Mouse (Mus musculus) liver, postnatal 0 days (tissue): ENCODE data around the gene Casp8. TPM values are rescaled to one million over a fixed set of nuclear protein-coding genes. Genes with fewer than 3 reads are reported as not detected.

Experiments
- ATAC-seq: fragments of 200-750 bp; cut with Nextera tagmentation; 2 replicates; pipeline ENCODE4 v1.8.0; 2017; ENCODE audit warnings: mild to moderate bottlenecking, moderate library complexity
- DNase-seq: peaks from one replicate; pipeline ENCODE4 v3.0.0-alpha.2; 2016
- H3K27ac ChIP-seq: fragments of 300-500 bp; sonication (generic); 2 replicates; pipeline ENCODE4 v1.5.1; 2014; ENCODE audit warnings: antibody characterized with exemption, moderate library complexity, mild to moderate bottlenecking, low read depth
- H3K27me3 ChIP-seq: fragments of 300-500 bp; sonication (generic); 2 replicates; pipeline ENCODE4 v1.6.1; 2014; ENCODE audit warnings: low read length, control low read depth, mixed read lengths; ENCODE audit not compliant: insufficient read depth
- H3K36me3 ChIP-seq: fragments of 300-500 bp; sonication (generic); replicated peaks from 2 replicates; pipeline ENCODE4 v1.6.1; 2014; ENCODE audit warnings: mild to moderate bottlenecking, control low read depth, low read length, moderate library complexity, mixed read lengths; ENCODE audit not compliant: insufficient read depth
- H3K4me1 ChIP-seq: fragments of 300-500 bp; sonication (generic); 2 replicates; pipeline ENCODE4 v1.6.1; 2014; ENCODE audit warnings: antibody characterized with exemption, mild to moderate bottlenecking, control low read depth; ENCODE audit not compliant: insufficient read depth
- H3K4me2 ChIP-seq: fragments of 300-500 bp; sonication (generic); 2 replicates; pipeline ENCODE4 v1.6.1; 2014; ENCODE audit warnings: low read depth, mild to moderate bottlenecking, low read length, moderate library complexity, mixed read lengths
- H3K4me3 ChIP-seq: fragments of 300-500 bp; sonication (generic); 2 replicates; pipeline ENCODE4 v1.5.1; 2014; ENCODE audit warnings: low read depth, low read length
- H3K9ac ChIP-seq: fragments of 300-500 bp; sonication (generic); replicated peaks from 2 replicates; pipeline ENCODE4 v1.6.1; 2014; ENCODE audit warnings: mild to moderate bottlenecking, moderate library complexity
- H3K9me3 ChIP-seq: fragments of 300-500 bp; sonication (generic); 2 replicates; pipeline ENCODE4 v1.6.1; 2016; ENCODE audit warnings: mild to moderate bottlenecking, control low read depth, low read length, mixed read lengths
- CTCF ChIP-seq: sonication (generic); IDR thresholded peaks from 2 replicates; pipeline ENCODE4 v1.5.1; 2016; ENCODE audit warnings: antibody characterized with exemption, low read depth
- EP300 ChIP-seq: IDR thresholded peaks from 2 replicates; pipeline ENCODE4 v1.6.1; 2016; ENCODE audit warnings: antibody characterized with exemption, low read depth, mild to moderate bottlenecking
- WGBS: fragments of 180-500 bp; shearing (Covaris S2); extraction: QIAGEN DNeasy Blood & Tissue Kit; methylation state at CpG from one replicate; pipeline ENCODE4 v1.1.7; 2014; ENCODE audit not compliant: insufficient replicate concordance; 5-methylcytosine and 5-hydroxymethylcytosine counted together
- polyA plus RNA-seq: library from polyadenylated mRNA; unstranded; fragments of >200 nt; fragmentation: Nextera tagmentation; extraction: Ambion mirVana; gene quantifications from 2 replicates; pipeline ENCODE4 v1.2.1, GENCODE M21; 2015

Gene Casp8
- polyA plus RNA-seq, 1 experiment from 2014 or later, result 21.6 TPM

DNA sequence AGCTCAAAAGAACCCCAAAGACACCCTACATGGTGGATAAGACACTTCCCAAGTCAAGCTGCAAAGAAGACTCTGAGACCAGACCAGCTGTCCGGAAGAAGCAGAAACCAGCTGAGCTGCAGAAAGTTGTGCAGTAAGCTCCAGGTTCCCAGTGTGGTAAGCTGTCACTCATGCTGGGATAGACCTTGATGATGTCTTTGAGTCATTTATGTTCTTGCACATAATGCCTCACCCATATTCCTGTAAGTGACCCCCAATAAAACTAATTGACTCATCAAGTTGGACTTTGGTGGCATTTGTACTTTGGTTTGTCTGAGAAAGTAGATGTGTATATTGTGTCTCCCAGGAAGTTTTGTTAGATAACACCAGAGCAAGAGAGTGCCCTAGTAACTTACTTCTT is 17.6 kb upstream of the Casp8 start:
- Histone ChIP-seq H3K4me1 (peaks cover 6% of the 10 kb centered on the region), H3K27ac (no peak overlapping the region), H3K9ac (no peak overlapping the region), H3K27me3 (no peaks in the 10 kb centered on the region), H3K9me3 (0 out of 2 replicates have a peak, but pooled peaks cover 4% of the 10 kb centered on the region), H3K36me3 (no peaks in the 10 kb centered on the region), H3K4me2 (no peak overlapping the region), H3K4me3 (no peak overlapping the region)
- 85% methylated on average over 1 of the region's 1 CpGs for WGBS
- no peak for DNase-seq
- TF ChIP-seq CTCF (no peak), EP300 (no peak)
- no peak for ATAC-seq

DNA sequence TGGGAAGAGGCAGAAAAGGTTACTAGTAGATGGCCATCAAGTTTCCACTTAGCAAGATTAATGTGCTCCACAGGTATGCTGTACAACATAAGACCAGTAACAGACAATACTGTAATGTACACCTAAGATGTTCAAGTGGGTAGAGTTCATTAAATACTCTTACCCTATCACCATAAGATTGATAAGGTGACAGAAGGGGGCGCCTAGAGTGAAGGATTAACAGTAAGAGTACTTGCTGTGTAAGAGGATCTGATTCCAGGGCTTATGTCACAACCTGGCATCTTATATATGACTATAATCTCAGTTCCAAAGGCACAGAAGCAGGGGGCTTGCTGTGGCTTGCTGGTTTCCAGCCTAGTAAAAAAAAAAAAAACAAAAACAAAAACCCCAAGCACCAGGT is 16.9 kb upstream of the Casp8 start:
- Histone ChIP-seq H3K9ac (no peak overlapping the region), H3K27ac (no peak overlapping the region), H3K9me3 (0 out of 2 replicates have a peak, but pooled peaks cover 4% of the 10 kb centered on the region), H3K4me3 (no peak overlapping the region), H3K36me3 (no peaks in the 10 kb centered on the region), H3K4me2 (no peak overlapping the region), H3K4me1 (peaks cover 6% of the 10 kb centered on the region), H3K27me3 (no peaks in the 10 kb centered on the region)
- DNase-seq, result no peak
- 38% methylated on average over 1 of the region's 1 CpGs for WGBS
- TF ChIP-seq EP300 (no peak), CTCF (peak; percentile 28; the same call in 1 of the 2 replicates)
- ATAC-seq, result no peak

DNA sequence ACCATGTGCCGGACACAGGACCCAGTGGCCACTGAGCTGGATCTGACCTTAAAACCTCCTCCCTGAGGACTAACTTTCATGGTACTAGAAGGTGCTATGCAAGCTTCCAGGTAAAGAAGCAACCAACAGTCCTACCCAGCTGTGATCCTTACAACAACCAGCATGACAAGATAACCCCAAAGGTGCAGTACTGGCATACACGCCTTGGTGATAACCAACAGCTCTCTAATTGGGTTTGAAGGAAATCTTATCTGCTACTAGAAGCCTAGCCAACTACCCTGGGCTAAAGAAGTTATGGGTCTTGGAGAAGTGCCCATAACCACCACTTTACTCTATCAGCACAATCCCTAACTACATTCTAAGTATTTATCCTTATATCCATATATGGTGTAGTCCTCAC is 8.9 kb upstream of the Casp8 start:
- Histone ChIP-seq H3K9me3 (no peaks in the 10 kb centered on the region), H3K9ac (no peak overlapping the region), H3K36me3 (no peaks in the 10 kb centered on the region), H3K27me3 (no peaks in the 10 kb centered on the region), H3K4me3 (no peak overlapping the region), H3K27ac (no peak overlapping the region), H3K4me2 (no peak overlapping the region), H3K4me1 (no peaks in the 10 kb centered on the region)
- TF ChIP-seq CTCF (no peak), EP300 (peak; percentile 60)
- DNase-seq (no peak), ATAC-seq (no peak)
- 88% methylated on average over 2 of the region's 2 CpGs for WGBS

DNA sequence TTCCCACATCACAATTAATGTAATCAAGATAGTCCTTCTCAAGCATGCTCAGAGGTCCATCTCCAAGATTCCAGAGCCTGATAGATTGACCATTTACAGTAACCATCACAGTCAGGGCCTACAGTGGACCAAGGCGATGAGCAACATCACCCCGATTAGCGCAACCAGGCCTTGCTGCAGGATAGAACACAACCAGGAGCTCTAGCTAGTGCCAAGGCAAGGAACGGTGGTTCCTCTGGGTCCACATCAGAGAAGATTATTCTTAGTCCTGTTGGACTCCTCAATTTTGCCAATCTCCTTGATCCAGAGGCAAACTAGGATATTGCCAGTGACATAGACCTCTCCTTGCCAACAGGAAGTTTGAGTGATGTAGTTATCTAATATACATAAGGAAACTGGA is 6.8 kb upstream of the Casp8 start:
- no peak overlapping the region for H3K9ac ChIP-seq
- WGBS, result 93% methylated on average over 4 of the region's 4 CpGs
- no peak overlapping the region for H3K4me2 ChIP-seq
- no peaks in the 10 kb centered on the region for H3K27me3 ChIP-seq
- no peaks in the 10 kb centered on the region for H3K9me3 ChIP-seq
- TF ChIP-seq CTCF, result no peak
- TF ChIP-seq EP300, result no peak
- no peak overlapping the region for H3K4me3 ChIP-seq
- H3K27ac ChIP-seq, result no peak overlapping the region
- no peaks in the 10 kb centered on the region for H3K36me3 ChIP-seq
- ATAC-seq, result no peak
- no peaks in the 10 kb centered on the region for H3K4me1 ChIP-seq
- DNase-seq, result no peak

DNA sequence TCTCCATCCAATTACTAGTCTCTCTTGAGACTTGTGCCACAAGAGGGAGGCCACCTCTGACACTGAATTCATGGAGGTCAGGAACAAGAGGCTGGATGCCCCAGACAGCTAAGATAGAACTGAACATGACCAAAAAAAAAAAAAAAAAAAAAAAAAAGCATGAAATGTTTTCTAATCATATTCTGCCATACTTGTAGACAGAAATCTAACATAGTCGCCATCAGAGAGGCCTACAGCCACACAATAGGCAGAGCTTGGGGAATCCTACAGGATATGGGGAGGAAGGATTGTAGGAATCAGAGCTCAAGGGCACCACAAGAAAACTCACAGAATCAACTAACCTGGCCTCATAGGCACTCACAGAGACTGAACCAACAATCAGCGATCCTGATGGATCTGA is 469 bp upstream of the Casp8 start:
- Histone ChIP-seq H3K27ac (peak overlapping the region; percentile 90), H3K36me3 (peaks cover 2% of the 10 kb centered on the region; the same call in 1 of the 2 replicates), H3K4me2 (peak overlapping the region; percentile 83), H3K4me1 (peaks cover 14% of the 10 kb centered on the region), H3K9ac (peak overlapping the region; percentile 85; the same call in 1 of the 2 replicates), H3K9me3 (peaks cover 2% of the 10 kb centered on the region; the same call in 1 of the 2 replicates), H3K27me3 (no peaks in the 10 kb centered on the region), H3K4me3 (no peak overlapping the region)
- ATAC-seq, result no peak
- TF ChIP-seq EP300 (no peak), CTCF (no peak)
- DNase-seq, result no peak
- WGBS, result 41% methylated on average over 2 of the region's 2 CpGs

DNA sequence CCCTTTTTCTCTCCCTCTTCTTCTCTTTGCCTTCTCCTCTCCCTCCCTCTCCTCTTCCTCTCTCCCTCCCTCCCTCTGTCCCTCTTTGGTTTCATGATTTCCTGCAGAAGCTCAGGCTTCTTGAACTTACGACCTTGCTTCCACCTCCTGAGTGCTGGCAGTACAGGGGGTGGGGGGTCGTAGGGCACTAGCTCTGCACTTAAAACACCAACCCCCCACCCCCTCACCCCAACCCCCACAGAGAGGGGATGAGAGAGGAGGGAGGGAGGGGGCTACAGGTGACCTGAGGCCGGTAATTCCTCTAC is 837 bp downstream of the Casp8 start:
- peaks cover 6% of the 10 kb centered on the region; the same call in 1 of the 2 replicates for H3K36me3 ChIP-seq
- H3K27ac ChIP-seq, result peak overlapping the region; percentile 90
- H3K4me1 ChIP-seq, result peaks cover 14% of the 10 kb centered on the region
- no peak for DNase-seq
- ATAC-seq, result no peak
- peak overlapping the region; percentile 78 for H3K4me3 ChIP-seq
- WGBS, result 0% methylated on average over 3 of the region's 3 CpGs
- TF ChIP-seq CTCF, result no peak
- no peak for TF ChIP-seq EP300
- peak overlapping the region; percentile 85 for H3K9ac ChIP-seq
- H3K9me3 ChIP-seq, result peaks cover 2% of the 10 kb centered on the region; the same call in 1 of the 2 replicates
- H3K27me3 ChIP-seq, result no peaks in the 10 kb centered on the region
- H3K4me2 ChIP-seq, result peak overlapping the region; percentile 83

DNA sequence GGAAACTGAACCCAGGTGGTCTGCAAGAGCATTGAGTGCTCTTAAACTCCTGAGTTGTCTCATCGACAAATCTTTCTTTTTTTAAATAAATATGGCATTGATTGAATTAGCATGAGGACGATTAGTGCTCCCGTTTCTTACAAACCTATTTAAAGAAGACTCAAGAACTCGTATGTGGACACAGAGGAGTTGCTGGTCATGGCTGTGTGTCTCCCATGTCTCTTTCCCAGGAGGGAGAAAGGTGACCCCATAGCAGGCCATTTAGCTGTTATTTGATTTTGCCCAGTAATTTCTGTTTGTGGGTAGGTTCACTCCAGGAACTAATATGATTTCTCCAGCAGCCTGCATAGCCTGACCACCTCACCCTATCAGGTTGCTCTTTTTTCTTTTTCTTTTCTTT is 1.7 kb downstream of the Casp8 start:
- Histone ChIP-seq H3K4me3 (peak overlapping the region; percentile 17), H3K4me2 (peak overlapping the region; percentile 66), H3K27ac (peak overlapping the region; percentile 13), H3K9ac (no peak overlapping the region), H3K9me3 (peaks cover 2% of the 10 kb centered on the region; the same call in 1 of the 2 replicates), H3K36me3 (peaks cover 6% of the 10 kb centered on the region; the same call in 1 of the 2 replicates), H3K4me1 (peaks cover 14% of the 10 kb centered on the region), H3K27me3 (no peaks in the 10 kb centered on the region)
- TF ChIP-seq CTCF, result no peak
- no peak for TF ChIP-seq EP300
- WGBS, result 58% methylated on average over 4 of the region's 4 CpGs
- ATAC-seq (no peak), DNase-seq (no peak)
